8 mouse cellular contexts compared by ENCODE assay signal in genomic region chr4:43399391-43400131, GRCm38 (mm10). TPM values are rescaled to one million over a fixed set of nuclear protein-coding genes. Genes with fewer than 3 reads are reported as not detected.
A peak's percentile ranks its signal among the peaks of the same experiment; 100 is the strongest.
DNase-seq lines count a peak whose midpoint lies in the region; ATAC-seq and TF ChIP-seq lines count a peak whose summit lies in the region.

No protein-coding gene starts in this region.

- H3K4me1 ChIP-seq in midbrain, embryonic 11.5 days (ENCODE audit: control insufficient read depth, insufficient read depth, low read length): peaks cover 11% of the 10 kb centered on the region
- H3K4me1 ChIP-seq in midbrain, embryonic 10.5 days: peaks cover 32% of the 10 kb centered on the region
- peaks cover 58% of the 10 kb centered on the region for H3K4me1 ChIP-seq in heart, embryonic 12.5 days (replicated peaks)
- peaks cover 9% of the 10 kb centered on the region; the same call in 1 of the 2 replicates for H3K4me1 ChIP-seq in small intestine, adult 2 months (ENCODE audit: control insufficient read depth, insufficient read depth, insufficient read length, low read length)

- TF ChIP-seq CTCF in small intestine, adult 2 months (IDR thresholded peaks at IDR 0.05; ENCODE audit: extremely low read depth, insufficient read length, insufficient replicate concordance, low read depth, low read length): no peak

- TF ChIP-seq POLR2A in small intestine, adult 2 months (IDR thresholded peaks at IDR 0.05; ENCODE audit: low read depth, low read length): no peak

- no peak overlapping the region for H3K4me2 ChIP-seq in midbrain, embryonic 11.5 days
- H3K4me2 ChIP-seq in heart, embryonic 12.5 days: peak overlapping the region; percentile 60

- no peak overlapping the region for H3K9ac ChIP-seq in midbrain, embryonic 11.5 days (ENCODE audit: low read length)
- H3K9ac ChIP-seq in heart, embryonic 12.5 days: peak overlapping the region; percentile 53

- WGBS in midbrain, embryonic 11.5 days: 87% methylated on average over 31 of the region's 31 CpGs
- WGBS in midbrain, embryonic 10.5 days: 89% methylated on average over 31 of the region's 31 CpGs
- 46% methylated on average over 31 of the region's 31 CpGs for WGBS in heart, embryonic 12.5 days
- 70% methylated on average over 31 of the region's 31 CpGs for WGBS in small intestine, adult 2 months

- ATAC-seq in midbrain, embryonic 11.5 days (ENCODE audit: low FRiP score): no peak
- peak; percentile 54; the same call in 1 of the 2 replicates for ATAC-seq in heart, embryonic 12.5 days (ENCODE audit: insufficient number of reproducible peaks, low FRiP score)

- no peak overlapping the region for H3K4me3 ChIP-seq in midbrain, embryonic 11.5 days (ENCODE audit: low read depth, low read length)
- H3K4me3 ChIP-seq in midbrain, embryonic 10.5 days: no peak overlapping the region
- peak overlapping the region; percentile 11; the same call in 1 of the 2 replicates for H3K4me3 ChIP-seq in heart, embryonic 12.5 days
- peak overlapping the region; percentile 41 for H3K4me3 ChIP-seq in small intestine, adult 2 months (ENCODE audit: low read depth, low read length)

- H3K9me3 ChIP-seq in midbrain, embryonic 11.5 days (ENCODE audit: control insufficient read depth, low read length): no peaks in the 10 kb centered on the region
- no peaks in the 10 kb centered on the region for H3K9me3 ChIP-seq in midbrain, embryonic 10.5 days (replicated peaks)
- H3K9me3 ChIP-seq in heart, embryonic 12.5 days (replicated peaks): no peaks in the 10 kb centered on the region

- peak; percentile 82 for DNase-seq in midbrain, embryonic 11.5 days (ENCODE audit: low spot score, missing footprints)
- DNase-seq in midbrain, embryonic 10.5 days (ENCODE audit: low spot score): no peak
- peak; percentile 40 to 63 for DNase-seq in kidney, postnatal 25 days
- DNase-seq in embryo, embryonic 11 days: no peak
- no peak for DNase-seq in urinary bladder, postnatal 36 days (ENCODE audit: low spot score in 2 of 2)
- DNase-seq in embryo, embryonic 10 days (ENCODE audit: low spot score): no peak

- no peaks in the 10 kb centered on the region for H3K27me3 ChIP-seq in midbrain, embryonic 11.5 days (ENCODE audit: control insufficient read depth, insufficient read depth, low read length)
- no peaks in the 10 kb centered on the region for H3K27me3 ChIP-seq in midbrain, embryonic 10.5 days (ENCODE audit: low read depth, poor library complexity, severe bottlenecking)
- no peaks in the 10 kb centered on the region for H3K27me3 ChIP-seq in heart, embryonic 12.5 days (replicated peaks)
- H3K27me3 ChIP-seq in small intestine, adult 2 months (ENCODE audit: control insufficient read depth, insufficient read depth, low read length): no peaks in the 10 kb centered on the region

- H3K27ac ChIP-seq in midbrain, embryonic 11.5 days (ENCODE audit: low read depth, low read length): no peak overlapping the region
- no peak overlapping the region for H3K27ac ChIP-seq in midbrain, embryonic 10.5 days (replicated peaks)
- peak overlapping the region; percentile 95 for H3K27ac ChIP-seq in heart, embryonic 12.5 days (ENCODE audit: poor library complexity, severe bottlenecking)
- H3K27ac ChIP-seq in small intestine, adult 2 months (ENCODE audit: insufficient read depth, low read depth, low read length): peak overlapping the region; percentile 69

- no peaks in the 10 kb centered on the region for H3K36me3 ChIP-seq in midbrain, embryonic 11.5 days (ENCODE audit: control insufficient read depth, insufficient read depth, low read length)
- no peaks in the 10 kb centered on the region for H3K36me3 ChIP-seq in midbrain, embryonic 10.5 days
- H3K36me3 ChIP-seq in heart, embryonic 12.5 days: no peaks in the 10 kb centered on the region
- no peaks in the 10 kb centered on the region for H3K36me3 ChIP-seq in small intestine, adult 2 months (ENCODE audit: control insufficient read depth, insufficient read depth, low read length)

RNA-seq across cellular contexts. Expression of gene Rusc2, which starts 17.8 kb away (rescaled TPM):
- 13.7 TPM in 2 replicates for polyA plus RNA-seq in midbrain, embryonic 11.5 days (2014; fragmentation: Nextera tagmentation; extraction: Ambion mirVana)
- polyA plus RNA-seq in midbrain, embryonic 10.5 days (2016; fragmentation: Nextera tagmentation; extraction: Ambion mirVana): 10.5 and 18.1 TPM in 2 replicates
- 14.1 and 15.7 TPM in 2 replicates for polyA plus RNA-seq in heart, embryonic 12.5 days (2016; fragmentation: Nextera tagmentation; extraction: Ambion mirVana)
- 9.4 and 11.2 TPM in 2 replicates for polyA plus RNA-seq in small intestine, adult 2 months (2012; rRNA removed)

RNA-seq across cellular contexts. Expression of gene Fam166b, which starts 29.4 kb away (rescaled TPM):
- 0.54 and 0.59 TPM in 2 replicates for polyA plus RNA-seq in midbrain, embryonic 11.5 days (2014; fragmentation: Nextera tagmentation; extraction: Ambion mirVana)
- polyA plus RNA-seq in midbrain, embryonic 10.5 days (2016; fragmentation: Nextera tagmentation; extraction: Ambion mirVana): 0.14 and 0.25 TPM in 2 replicates
- 0.14 TPM in 1 of 2 replicates, not detected in the other for polyA plus RNA-seq in heart, embryonic 12.5 days (2016; fragmentation: Nextera tagmentation; extraction: Ambion mirVana)
- polyA plus RNA-seq in small intestine, adult 2 months (2012; rRNA removed): 0.24 TPM in 1 of 2 replicates, not detected in the other

RNA-seq across cellular contexts. Expression of gene Tesk1, which starts 42.2 kb away (rescaled TPM):
- polyA plus RNA-seq in midbrain, embryonic 11.5 days (2014; fragmentation: Nextera tagmentation; extraction: Ambion mirVana): 7.2 and 7.3 TPM in 2 replicates
- polyA plus RNA-seq in midbrain, embryonic 10.5 days (2016; fragmentation: Nextera tagmentation; extraction: Ambion mirVana): 2.9 and 6.0 TPM in 2 replicates
- polyA plus RNA-seq in heart, embryonic 12.5 days (2016; fragmentation: Nextera tagmentation; extraction: Ambion mirVana): 10.3 and 11.6 TPM in 2 replicates
- 45.8 and 77.6 TPM in 2 replicates for polyA plus RNA-seq in small intestine, adult 2 months (2012; rRNA removed)

RNA-seq across cellular contexts. Expression of gene Cd72, which starts 54.9 kb away (rescaled TPM):
- polyA plus RNA-seq in midbrain, embryonic 11.5 days (2014; fragmentation: Nextera tagmentation; extraction: Ambion mirVana): 2.9 and 3.4 TPM in 2 replicates
- polyA plus RNA-seq in midbrain, embryonic 10.5 days (2016; fragmentation: Nextera tagmentation; extraction: Ambion mirVana): 1.4 and 1.8 TPM in 2 replicates
- polyA plus RNA-seq in heart, embryonic 12.5 days (2016; fragmentation: Nextera tagmentation; extraction: Ambion mirVana): 0.82 and 2.0 TPM in 2 replicates
- 2.8 and 11.4 TPM in 2 replicates for polyA plus RNA-seq in small intestine, adult 2 months (2012; rRNA removed)

Comparison
In these comparisons a context has a peak if more than half of its experiments do, and no peak if none do; other contexts are left out.
1. DNase-seq: peak in midbrain, embryonic 11.5 days (single experiment) and kidney, postnatal 25 days (2 of 2); none in midbrain, embryonic 10.5 days (single experiment), embryo, embryonic 11 days (single experiment), urinary bladder, postnatal 36 days (0 of 2) and embryo, embryonic 10 days (single experiment).
2. H3K27ac ChIP-seq: peak in heart, embryonic 12.5 days (single experiment) and small intestine, adult 2 months (single experiment); none in midbrain, embryonic 11.5 days (single experiment) and midbrain, embryonic 10.5 days (single experiment).
3. H3K4me3 ChIP-seq: peak in heart, embryonic 12.5 days (single experiment) and small intestine, adult 2 months (single experiment); none in midbrain, embryonic 11.5 days (single experiment) and midbrain, embryonic 10.5 days (single experiment).